Mouse (Mus musculus): ENCODE measurements at regions not wholly inside any gene's neighbourhood (a gene's known extent, or its start where the extent isn't known, plus 50 kb on each side); places are given as distances from the start of the nearest gene placed in this dataset.

- TF ChIP-seq CTCF (IDR thresholded peaks at IDR 0.05; ENCODE audit: insufficient read depth, low read depth, low read length) (no peak), POLR2A (IDR thresholded peaks at IDR 0.05; ENCODE audit: insufficient read depth, low read depth, low read length) (no peak)
These were observed 109.8 kb upstream of the Ccn2 start for GRCm38 (mm10) chr10:24485461-24485860.
